In the genomic region with DNA sequence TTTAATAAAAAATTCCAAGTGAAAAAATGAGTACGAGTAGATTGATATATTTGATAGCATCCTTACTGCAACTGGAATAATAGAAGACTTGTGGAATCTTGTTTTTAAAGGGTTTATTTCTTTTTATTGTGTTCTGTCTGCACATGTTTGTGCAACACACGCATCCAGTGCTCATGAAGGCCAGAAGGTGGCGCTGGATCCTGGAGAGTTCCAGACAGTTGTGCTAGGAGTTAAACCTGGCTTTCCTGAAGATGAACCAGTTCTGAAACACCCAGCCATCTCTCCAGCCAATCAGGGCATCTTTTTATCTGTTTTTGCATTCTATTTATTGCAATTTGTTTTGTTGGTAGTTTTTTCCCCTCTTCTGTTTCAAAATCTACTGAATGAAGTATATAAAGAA, we compare ENCODE assay signal across 10 mouse cellular contexts. TPM values are rescaled to one million over a fixed set of nuclear protein-coding genes. Genes with fewer than 3 reads are reported as not detected.
DNase-seq lines count a peak whose midpoint lies in the region; ATAC-seq and TF ChIP-seq lines count a peak whose summit lies in the region.
"Had no signal": no experiment of that assay in that cellular context is flagged by ENCODE, and none has a peak within 500 bp of the region (broad histone marks: within the 10 kb centered on the region; RNA-seq: fewer than 3 reads in every experiment).

No protein-coding gene starts in this region.

- no peaks in the 10 kb centered on the region for H3K27me3 ChIP-seq in heart, adult 2 months (ENCODE audit: control insufficient read depth, insufficient read depth, low read length)
- no peaks in the 10 kb centered on the region for H3K27me3 ChIP-seq in splenic B cell, adult 2 months (ENCODE audit: control insufficient read depth, insufficient read depth, low read length, poor library complexity, severe bottlenecking)
- H3K27me3 ChIP-seq: embryonic facial prominence, embryonic 15.5 days; lung, embryonic 15.5 days had no signal

- peaks cover 3% of the 10 kb centered on the region for H3K36me3 ChIP-seq in heart, adult 2 months (ENCODE audit: control insufficient read depth, insufficient read depth, low read length)
- H3K36me3 ChIP-seq in splenic B cell, adult 2 months (ENCODE audit: control insufficient read depth, insufficient read depth, low read length, poor library complexity, severe bottlenecking) = no peaks in the 10 kb centered on the region
- H3K36me3 ChIP-seq: lung, embryonic 15.5 days had no signal

- TF ChIP-seq POLR2A in heart, adult 2 months (IDR thresholded peaks at IDR 0.05; ENCODE audit: insufficient read depth, low read depth, low read length) = no peak

- H3K27ac ChIP-seq in heart, adult 2 months = no peak overlapping the region
- H3K27ac ChIP-seq: lung, embryonic 15.5 days had no signal

- no peak overlapping the region for H3K4me3 ChIP-seq in heart, adult 2 months
- H3K4me3 ChIP-seq: embryonic facial prominence, embryonic 15.5 days; lung, embryonic 15.5 days had no signal

- no peak overlapping the region for H3K9ac ChIP-seq in heart, adult 2 months (ENCODE audit: low read depth, low read length)
- H3K9ac ChIP-seq: embryonic facial prominence, embryonic 15.5 days; lung, embryonic 15.5 days had no signal

- peaks cover 1% of the 10 kb centered on the region for H3K79me2 ChIP-seq in heart, adult 2 months (replicated peaks; ENCODE audit: control insufficient read depth, insufficient read depth, low read length)

- DNase-seq in heart, adult 2 months = peak; percentile 39 to 54
- no peak for DNase-seq in heart, postnatal 25 days (ENCODE audit: low spot score)
- peak; percentile 71 for DNase-seq in A20 (ENCODE audit: low read depth, low spot score)
- peak; percentile 76 for DNase-seq in embryo, embryonic 11 days
- DNase-seq in kidney, adult 8-10 months = peak; percentile 42 to 66
- DNase-seq in splenic B cell, adult 2 months (ENCODE audit: low read depth, low spot score) = peak; percentile 77

- TF ChIP-seq CTCF in heart, adult 2 months (IDR thresholded peaks at IDR 0.05) = peak; percentile 91

- TF ChIP-seq EP300 in heart, adult 2 months (IDR thresholded peaks at IDR 0.05; ENCODE audit: insufficient read depth, low read depth, low read length) = 0 out of 2 replicates have a peak, but pooled peaks have one; percentile 29

- intact Hi-C loops in heart, adult 2 months (cut with DNase I) = loop anchor here (1.0 kb wide), 1 partner anchor 103 kb away; no protein-coding TSS in a partner anchor
- intact Hi-C loops in heart, postnatal 25 days (cut with DNase I) = loop anchor here (1.0 kb wide), 1 partner anchor 102 kb away; no protein-coding TSS in a partner anchor

- WGBS in heart, adult 2 months = 60% methylated on average over 3 of the region's 3 CpGs

- peaks cover 1% of the 10 kb centered on the region for H3K4me1 ChIP-seq in heart, adult 2 months (ENCODE audit: control insufficient read depth, insufficient read depth, low read length)

- ATAC-seq in activated CD4-positive, CD25-positive, alpha-beta regulatory T cell, adult 4 months = peak; percentile 54
- peak; percentile 89 for ATAC-seq in megakaryocyte, adult 5-6 weeks (ENCODE audit: poor library complexity, severe bottlenecking)

RNA-seq across cellular contexts. Expression of a gene that starts 22.4 kb away (rescaled TPM):
- 10 to 100 TPM; 38.8 to 45.4 TPM for total RNA-seq in heart, adult 2 months (2021)
- polyA plus RNA-seq in heart, adult 2 months (2012; rRNA removed) = 17.4 and 27.9 TPM in 2 replicates
- total RNA-seq in heart, postnatal 25 days (2021) = 10 to 100 TPM; 38.1 to 40.4 TPM
- 10 to 100 TPM in 1 of 2 experiments, 1 to 10 TPM in 1; 6.1 to 15.1 TPM for polyA plus RNA-seq in activated CD4-positive, CD25-positive, alpha-beta regulatory T cell, adult 4 months (2017; shearing (Covaris generic))
- total RNA-seq in megakaryocyte, adult 5-6 weeks (2015) = 3.8 and 5.0 TPM in 2 replicates
- total RNA-seq in megakaryocyte, adult 5-6 weeks (2017) = 6.6 and 7.7 TPM in 2 replicates

RNA-seq across cellular contexts. Expression of a gene that starts 22.6 kb away (rescaled TPM):
- total RNA-seq in heart, adult 2 months (2021) = 1 to 10 TPM; 4.9 to 5.8 TPM
- 1.9 and 3.9 TPM in 2 replicates for polyA plus RNA-seq in heart, adult 2 months (2012; rRNA removed)
- total RNA-seq in heart, postnatal 25 days (2021) = 1 to 10 TPM; 5.6 to 6.3 TPM
- 1 to 10 TPM; 1.1 to 1.2 TPM for polyA plus RNA-seq in activated CD4-positive, CD25-positive, alpha-beta regulatory T cell, adult 4 months (2017; shearing (Covaris generic))
- total RNA-seq in megakaryocyte, adult 5-6 weeks (2015) = 1.4 and 1.8 TPM in 2 replicates
- 1.1 and 1.5 TPM in 2 replicates for total RNA-seq in megakaryocyte, adult 5-6 weeks (2017)

Comparison
In these comparisons a context has a peak if more than half of its experiments do, and no peak if none do; other contexts are left out.
1. RNA of a gene that starts 22.4 kb away (total RNA-seq): 38.8 to 45.4 TPM in heart, adult 2 months and 38.1 to 40.4 TPM in heart, postnatal 25 days; 3.8 to 7.7 TPM in megakaryocyte, adult 5-6 weeks; every median in the first group is over 4 times any median in the second.